Mouse (Mus musculus): ENCODE measurements around the gene Irf4.

Irf4 gene

DNA sequence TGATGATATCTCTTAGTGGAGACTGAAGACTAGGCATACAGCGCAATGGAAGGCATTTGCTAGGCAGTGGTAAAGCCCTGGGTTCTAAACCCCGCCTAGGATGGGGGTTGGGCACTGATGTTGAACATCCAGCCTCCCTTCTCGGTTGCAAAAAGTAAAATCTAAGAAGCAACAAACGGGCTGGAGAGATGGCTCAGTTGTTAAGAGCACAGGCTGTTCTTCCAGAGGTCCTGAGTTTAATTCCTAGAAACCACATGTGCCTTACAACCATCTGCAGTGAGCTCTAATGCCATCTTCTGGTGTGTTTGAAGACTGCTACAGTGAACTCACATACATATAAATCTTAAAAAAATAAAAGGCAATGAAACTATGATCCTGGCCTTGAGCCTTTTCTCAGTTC lies 13.2 kb downstream of the Irf4 start:
- no peak for DNase-seq (ENCODE audit: low read depth, low spot score)

DNA sequence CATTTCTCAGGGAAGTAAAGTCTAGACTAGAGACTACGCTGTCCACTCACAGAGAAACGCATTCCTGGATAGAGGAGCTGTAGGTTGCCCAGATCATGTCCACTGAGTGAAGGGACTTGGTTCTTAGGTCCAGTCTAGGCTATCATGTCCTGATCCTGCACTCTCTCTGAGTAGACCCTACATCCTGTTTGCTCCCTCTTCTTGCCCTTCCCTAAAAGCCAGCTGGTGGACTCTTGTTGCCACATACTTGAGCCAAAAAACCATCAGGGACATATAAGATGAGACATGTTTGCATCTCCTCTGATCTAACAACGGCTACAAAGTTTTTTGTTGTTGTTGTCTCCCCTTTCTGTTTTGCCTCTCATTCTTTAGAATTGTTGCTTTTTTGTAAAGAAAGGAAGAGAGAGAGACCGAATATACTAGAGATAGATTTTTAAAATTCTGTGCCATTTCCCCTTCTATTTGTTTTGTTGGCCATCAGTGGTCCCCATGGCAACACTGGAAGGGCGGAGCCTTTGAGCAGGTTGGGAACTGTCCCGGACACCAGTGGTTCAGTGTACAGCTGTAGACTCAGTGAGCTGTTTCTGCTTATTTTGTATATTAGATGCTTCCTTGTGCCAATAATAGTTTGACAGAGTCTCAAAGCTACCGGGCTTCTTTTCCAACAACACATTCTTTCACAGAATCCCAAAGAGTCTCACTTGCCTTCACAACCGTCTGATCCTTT lies 15.2 kb downstream of the Irf4 start:
- no peak for DNase-seq (ENCODE audit: low read depth, low spot score)

DNA sequence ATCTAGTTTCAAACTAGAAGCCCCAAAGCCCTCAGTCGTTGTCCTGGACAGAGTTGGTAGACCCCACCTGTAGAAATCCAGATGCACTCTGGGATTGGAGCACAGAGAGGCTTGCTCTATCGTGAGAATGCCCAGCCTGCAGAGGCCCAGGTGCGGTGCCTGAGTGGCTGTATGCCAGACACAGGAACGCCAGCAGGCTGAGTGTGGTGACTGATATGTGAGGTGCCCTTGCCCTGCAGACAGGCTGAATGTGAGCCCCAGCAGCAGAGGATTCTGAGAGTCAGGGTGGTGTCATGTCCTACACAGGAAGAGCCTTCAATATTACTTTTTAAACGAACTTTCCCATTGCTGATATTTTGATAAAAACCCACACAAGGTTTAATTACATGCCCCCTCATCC lies 16.9 kb downstream of the Irf4 start:
- DNase-seq (ENCODE audit: low read depth, low spot score) = no peak

DNA sequence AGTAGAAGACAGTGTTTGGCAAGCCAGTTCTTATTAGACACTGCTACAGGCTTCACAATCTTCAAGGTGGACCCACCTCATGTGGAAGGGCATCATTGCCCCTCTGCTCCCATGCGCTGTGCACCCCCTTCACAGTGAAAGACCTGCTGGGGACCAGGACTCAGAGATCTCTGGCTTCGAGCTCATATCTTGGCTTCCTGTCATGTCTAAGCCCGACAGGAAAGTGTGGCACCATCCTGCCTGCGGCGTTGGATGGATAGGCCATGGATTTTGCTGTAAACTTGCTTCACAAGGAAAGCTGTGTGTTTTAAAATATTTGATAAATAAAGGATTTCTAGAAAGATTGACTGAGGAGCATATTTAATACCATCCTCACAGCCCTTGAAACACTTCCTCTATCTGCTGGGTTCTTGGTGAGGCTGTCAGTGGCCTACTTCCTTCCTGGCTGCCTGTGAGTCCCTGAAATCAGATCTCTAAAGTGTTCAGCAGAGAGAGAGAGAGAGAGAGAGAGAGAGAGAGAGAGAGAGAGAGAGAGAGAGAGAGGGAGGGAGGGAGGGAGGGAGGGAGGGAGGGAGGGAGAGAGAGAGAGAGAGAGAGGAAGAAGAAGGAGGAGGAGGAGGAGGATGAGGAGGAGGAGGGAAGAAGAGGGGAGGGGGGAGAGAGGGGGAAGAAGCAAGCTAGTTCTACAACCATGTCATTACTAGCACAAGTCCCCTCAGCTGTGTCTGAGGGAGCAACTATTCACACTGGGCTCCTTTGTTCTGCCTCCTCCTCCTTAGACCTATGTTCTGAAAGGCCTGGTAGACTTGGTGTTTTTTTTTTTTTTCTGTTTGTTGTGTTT lies 17.8 kb downstream of the Irf4 start:
- no peak for DNase-seq (ENCODE audit: low read depth, low spot score)

DNA sequence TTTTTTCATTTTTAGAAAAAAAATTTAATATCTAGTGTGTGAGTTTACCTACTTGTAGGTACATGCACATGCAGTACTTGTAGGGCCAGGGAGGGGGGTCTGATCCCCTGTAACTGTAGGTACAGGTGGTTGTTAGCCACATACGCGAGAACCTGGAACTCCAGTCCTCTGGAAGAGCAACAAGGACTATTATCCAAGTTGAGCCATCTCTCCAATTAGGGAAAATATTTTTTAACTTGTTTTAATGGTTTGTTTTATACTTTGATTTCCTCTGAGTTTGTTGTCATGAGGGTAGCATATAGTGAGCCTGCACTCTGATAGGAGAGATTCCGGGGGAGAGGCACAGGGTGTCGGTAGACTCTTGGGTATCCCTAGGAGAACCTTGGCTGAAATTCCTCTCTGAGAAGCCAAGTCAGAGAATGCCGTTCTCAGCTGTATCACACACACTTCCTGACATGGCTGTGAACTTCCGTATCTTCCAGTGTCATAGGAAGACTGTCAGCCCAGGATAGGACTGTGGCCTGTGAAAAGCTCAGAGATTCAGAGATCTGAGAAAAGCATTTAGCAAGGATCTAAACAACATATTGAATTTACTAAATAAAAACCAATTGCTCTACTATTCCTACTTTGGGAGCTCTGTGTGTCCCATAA lies 18.6 kb downstream of the Irf4 start:
- no peak for DNase-seq (ENCODE audit: low read depth, low spot score)

DNA sequence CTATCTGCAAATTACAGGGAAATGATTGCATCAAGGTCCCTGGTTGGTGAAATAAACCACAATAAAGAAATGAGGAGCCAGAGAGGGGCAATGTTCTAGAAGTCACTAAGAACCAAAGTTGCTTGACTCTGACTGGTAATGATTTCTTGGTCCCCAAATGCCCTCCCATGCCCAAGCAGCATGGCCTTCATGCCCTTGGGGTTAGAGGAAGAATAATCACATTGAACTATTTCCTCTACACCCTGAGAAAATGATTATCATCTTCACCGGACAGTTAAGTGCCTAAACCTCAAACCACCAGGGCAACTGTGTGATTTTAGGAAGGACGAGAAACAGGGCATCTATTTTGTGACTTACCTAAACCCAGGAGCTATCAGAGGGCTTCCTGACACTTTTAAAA lies 27.0 kb downstream of the Irf4 start:
- no peak for DNase-seq (ENCODE audit: low read depth, low spot score)

DNA sequence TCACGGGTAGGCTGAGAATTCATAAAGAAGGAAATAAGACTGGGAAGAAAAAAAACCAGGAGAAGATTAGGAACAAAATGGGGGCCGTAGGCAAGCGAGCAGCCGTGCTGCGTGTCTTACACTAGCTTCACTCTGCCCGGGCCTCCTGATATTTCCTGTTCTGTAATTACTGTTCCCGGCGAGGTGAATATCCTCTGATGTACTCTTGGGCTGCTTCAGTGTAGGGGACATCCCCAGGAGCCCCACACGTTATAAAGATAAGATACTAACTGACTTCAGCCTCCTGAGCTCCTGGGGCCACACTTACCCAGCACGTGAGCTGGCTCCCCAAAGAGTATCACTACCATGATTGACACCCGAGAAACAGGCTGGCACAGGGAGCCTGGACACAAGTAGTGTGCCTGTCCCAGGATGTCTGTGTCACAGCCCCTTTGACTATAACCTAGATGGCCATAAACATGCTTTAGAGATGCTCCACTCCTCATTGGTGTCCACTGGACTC lies 28.7 kb downstream of the Irf4 start:
- DNase-seq (ENCODE audit: low read depth, low spot score) = no peak

DNA sequence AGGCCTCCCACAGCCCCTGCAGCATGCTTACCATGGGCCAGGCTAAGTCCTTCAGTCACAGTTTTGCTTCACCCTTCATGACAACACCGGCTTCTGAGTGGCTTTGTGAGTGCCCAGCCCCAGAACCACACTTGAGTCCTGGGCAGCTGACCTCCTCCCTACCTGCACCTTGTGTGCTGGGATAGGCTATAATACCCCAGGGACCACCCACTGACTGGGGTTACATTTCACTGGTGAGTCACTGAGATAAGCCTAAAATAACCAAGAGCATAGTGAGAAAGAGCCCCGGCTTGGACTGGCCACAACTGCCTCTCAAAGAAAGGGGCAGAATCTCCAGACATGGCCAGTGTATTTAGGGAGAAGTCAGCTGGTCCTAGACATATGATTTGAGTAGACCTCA lies 32.9 kb downstream of the Irf4 start:
- DNase-seq (ENCODE audit: low read depth, low spot score) = no peak

DNA sequence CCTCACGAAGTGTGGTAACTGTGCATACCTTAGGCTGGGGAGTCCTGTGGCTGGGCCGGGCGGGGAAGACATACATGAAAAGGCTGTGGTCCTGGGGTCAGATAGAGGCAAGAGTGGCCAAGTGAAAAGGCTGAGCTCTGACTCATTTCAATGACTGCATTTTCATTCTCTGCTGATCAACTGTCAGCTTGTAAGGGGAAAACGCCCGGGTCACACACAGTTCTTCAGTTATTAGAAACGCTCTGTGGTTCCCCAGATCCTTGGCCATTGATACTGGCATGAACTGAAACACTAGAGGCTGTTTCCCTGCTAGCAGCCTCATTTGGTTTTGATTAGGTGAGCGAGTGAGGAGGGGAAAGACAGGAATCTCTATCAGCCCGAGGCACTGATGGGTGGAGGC lies 33.4 kb downstream of the Irf4 start:
- no peak for DNase-seq (ENCODE audit: low read depth, low spot score)

DNA sequence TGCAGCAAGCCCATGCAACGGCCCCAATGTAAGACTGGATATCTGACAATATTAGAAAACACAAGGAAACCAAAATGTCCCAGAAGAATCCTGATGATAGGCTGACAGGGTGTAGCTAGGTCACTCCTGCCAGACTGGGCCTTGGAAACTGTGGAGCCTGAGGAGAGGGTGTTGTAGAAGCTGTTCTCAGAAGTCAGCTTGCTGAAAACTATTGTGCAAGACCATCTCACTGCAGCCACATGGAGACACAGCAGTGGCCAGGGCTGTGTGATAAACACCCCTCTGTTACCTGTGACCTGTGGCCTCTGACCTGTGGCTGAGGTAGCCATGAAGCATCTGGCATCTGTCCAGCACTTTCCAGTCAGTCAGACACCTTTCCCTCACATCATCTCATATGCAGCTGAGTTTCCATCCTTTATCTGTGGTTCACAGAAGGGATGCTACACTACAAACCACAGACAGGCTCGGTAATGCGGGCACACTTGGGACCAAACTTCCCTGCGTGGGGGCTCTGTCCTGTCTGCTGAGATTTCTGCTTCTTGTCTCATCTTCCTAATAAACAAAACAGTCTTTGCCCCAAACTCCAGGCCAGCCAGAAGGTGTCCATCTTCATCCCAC lies 36.5 kb downstream of the Irf4 start:
- no peak for DNase-seq (ENCODE audit: low read depth, low spot score)

DNA sequence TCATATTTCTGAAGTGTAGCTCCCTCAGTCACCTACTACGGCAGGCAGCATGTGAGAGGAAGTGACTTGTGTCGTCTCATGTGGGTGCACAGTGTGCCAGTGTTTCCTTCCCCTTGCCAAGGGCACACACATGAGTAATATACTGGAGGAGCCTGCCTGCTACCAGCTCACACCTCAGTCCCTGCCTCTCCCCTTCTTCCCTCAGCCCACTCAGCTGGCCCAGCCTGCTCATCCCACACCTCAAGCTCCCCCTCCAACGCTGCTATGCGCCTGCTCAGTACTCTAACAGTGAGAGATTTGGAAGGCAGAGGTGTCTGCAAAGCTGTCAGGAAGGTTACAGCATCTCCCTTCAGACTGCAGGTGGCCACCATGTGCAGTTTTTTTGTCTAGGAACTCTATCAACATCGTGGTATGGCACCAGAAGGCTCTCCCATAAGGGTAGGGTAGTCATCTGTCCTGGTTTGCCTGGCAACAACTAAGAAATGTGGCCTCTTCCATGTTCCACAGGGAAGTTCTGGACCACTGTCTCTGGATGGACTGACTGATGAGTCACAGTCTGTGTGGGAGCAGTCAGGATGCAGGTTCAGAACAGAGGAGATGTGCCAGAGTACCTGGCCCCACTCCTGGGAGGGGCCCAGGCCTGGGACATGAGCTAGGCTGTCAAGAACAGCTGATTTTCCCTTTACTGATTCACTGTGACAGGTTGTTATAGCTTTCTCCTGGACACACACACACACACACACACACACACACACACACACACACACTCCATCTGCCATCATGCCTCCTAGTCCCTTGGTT lies 37.4 kb downstream of the Irf4 start:
- DNase-seq (ENCODE audit: low read depth, low spot score) = peak; percentile 92

DNA sequence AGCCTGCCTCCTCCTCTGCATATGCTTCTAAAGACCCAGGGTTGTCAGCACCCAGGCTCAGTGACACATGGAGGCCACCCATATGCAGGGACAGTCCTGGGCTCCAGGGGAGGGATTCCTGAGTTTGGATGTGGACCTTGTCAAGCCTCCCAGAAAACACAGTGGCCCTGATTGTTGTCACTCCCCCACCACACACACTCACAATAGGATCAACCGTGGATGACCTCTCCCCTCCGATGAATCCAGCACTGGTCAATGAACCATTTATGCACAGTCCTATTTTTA lies 38.0 kb downstream of the Irf4 start:
- no peak for DNase-seq (ENCODE audit: low read depth, low spot score)

DNA sequence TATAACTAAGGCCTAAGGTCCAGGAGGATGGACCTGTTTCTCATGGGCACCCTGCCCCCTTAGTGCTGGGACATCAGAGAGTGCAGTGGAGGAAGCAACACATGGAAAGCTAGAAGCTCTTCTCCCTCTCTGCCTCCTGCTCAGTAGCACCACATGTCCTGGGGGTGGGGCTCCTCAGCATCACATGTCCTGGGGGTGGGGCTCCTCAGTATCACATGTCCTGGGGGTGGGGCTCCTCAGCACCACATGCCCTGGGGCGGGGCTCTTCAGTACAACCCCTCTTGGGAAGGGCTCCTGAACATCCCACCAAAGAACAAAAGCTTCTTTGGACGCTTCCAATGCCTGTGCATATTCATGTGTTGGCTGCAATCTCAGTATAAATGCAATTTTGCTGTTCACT lies 38.5 kb downstream of the Irf4 start:
- DNase-seq (ENCODE audit: low read depth, low spot score) = peak; percentile 10

DNA sequence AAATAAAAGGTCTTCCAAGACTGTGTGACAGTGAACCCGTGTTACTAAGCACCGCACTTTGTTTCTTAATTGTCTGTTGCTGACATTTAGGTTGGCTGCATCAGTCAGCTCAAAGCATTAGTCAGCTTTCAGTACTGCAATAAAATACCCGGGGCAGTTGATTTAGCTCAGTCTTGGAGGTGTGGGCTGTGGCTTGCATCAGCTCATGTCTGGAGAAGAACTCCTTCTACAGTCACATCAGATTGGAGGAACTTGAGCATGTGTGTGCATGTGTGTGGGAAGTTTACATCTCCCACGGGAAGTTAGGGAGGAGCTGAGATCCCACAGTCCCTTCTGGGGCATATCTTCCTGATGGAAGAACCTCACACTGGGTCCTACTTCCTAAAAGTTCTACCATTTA lies 38.9 kb downstream of the Irf4 start:
- peak; percentile 44 for DNase-seq (ENCODE audit: low read depth, low spot score)

DNA sequence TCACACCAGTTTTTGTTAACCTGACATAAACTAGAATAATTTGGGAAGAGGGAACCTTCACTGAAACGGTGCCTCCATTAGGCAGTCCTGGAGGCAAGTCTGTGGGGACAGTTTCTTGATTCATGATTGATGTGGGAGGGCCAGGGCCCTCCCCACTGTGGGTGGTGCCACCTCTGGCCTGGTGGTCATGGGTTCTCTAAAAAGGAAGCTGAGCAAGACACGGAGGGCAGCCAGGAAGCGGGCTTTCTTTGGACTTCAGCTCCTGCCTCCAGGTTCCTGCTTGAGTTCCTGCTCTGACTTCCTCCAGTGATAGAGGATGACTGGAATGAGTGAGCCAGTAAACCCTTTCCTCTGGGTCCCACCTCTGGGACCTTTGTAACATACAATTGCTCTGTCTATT lies 39.4 kb downstream of the Irf4 start:
- DNase-seq (ENCODE audit: low read depth, low spot score) = no peak

DNA sequence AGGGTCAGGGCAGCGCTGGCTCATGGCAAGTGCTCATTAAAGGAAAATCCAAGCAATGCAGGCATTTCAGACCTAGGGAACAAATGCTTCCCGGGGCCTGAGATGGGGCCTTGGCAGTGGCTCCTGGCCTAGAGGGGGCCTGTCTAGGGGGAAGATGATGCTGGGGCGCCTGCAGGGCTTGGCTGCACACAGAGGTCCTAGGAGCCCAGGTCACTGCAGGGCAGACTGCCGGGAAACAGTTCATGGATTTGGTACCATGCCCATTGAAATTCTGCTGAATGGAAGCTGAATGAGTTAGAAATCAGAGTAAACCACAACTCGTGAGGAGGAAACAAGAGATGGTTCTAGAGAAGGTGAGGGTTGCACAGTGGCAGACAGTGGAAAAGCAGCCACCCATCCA lies 41.0 kb downstream of the Irf4 start:
- no peak for DNase-seq (ENCODE audit: low read depth, low spot score)

DNA sequence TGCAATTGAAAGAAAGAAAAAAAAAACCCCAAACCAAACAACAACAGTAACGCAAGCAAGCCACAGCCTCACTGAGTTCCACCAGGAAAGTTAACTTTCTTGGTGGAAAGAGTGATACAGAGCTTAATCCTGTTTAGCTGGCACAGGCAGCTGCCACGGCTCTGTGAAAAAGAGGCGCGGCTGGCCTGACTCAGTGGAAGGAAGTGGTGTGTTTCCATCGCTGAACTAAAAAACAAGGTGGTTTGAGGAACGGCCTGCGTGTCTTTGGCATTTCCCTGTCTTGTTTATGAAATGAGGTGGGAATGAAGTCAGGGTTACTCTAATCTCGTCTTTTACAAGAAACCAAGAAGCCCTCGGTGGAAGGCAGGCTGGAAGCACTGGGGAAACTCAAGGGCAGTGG lies 43.3 kb downstream of the Irf4 start:
- no peak for DNase-seq (ENCODE audit: low read depth, low spot score)

DNA sequence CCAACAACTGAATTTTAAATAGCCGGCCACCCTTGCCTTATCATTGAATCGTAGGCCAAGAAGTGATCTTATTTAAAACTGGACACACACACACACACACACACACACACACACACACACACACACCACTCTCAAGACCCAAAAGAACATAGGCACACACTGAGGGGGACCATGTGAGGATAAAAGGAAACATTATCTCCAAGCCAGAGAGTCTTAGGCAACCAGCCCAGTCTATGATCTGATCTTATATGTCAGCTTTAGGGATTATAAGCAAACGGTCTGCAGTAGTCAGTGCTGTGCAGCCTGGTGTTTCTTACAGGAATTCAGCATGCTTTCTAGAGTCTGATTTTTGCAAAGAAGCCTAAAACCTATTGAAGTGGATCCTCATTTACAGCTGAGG lies 43.7 kb downstream of the Irf4 start:
- no peak for DNase-seq (ENCODE audit: low read depth, low spot score)

DNA sequence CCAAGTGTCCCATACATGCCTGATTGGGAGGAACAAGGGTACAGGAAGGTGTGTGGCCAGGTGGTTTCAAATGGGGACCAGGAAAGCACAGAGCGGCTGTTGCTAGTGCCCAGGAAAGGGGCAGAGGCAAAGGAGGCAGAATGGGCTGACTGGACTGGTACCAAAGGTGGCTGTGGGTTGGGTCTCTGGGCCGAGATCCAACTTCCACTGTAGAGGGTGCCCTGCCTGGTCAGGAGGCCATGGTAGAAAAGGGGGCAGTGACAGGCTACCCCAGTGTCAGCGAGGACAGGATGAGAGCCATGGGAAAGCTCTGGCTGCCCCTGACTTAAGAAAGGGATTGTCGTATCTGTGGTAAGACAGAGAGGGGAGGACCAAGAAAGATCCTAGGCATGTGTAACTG lies 44.2 kb downstream of the Irf4 start:
- no peak for DNase-seq (ENCODE audit: low read depth, low spot score)

DNA sequence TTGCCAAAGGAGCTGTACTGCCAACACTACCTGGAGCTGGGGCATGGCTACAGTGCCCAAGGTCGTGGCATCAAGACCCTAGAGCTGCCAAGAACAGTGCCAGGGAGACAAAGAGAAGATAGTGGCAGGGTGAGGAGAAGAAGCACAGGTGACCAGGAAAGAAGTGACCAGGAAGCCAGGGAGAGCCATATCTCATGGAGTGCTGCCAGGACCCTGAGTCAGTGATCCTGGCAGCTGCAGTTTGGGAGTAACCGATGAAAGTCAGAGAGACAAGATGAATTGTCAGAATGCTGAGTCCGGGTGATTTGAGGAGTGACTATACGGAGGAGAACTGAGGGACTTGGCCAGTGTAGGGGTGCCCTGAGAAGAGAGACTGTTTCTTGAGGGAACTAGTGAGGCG lies 44.6 kb downstream of the Irf4 start:
- DNase-seq (ENCODE audit: low read depth, low spot score) = no peak

DNA sequence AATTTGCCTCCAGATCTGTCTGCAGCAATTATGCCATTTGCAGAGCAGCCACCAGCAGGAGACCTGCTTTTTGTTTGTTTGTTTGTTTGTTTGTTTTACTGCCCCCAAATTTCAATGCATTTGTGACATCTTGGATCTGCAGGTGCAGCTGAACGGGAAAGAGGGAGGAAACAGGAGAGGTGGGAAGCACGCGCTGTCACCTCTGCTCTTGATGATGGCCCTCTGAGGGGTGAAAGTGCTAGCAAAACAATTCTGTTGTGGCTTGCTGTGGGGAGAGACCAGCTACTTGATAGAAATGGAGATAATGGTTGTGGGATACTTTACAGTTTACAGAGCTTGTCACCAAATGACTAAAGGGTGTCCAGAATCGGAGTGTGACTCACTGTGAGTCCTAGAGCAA lies 46.9 kb downstream of the Irf4 start:
- DNase-seq (ENCODE audit: low read depth, low spot score) = no peak

DNA sequence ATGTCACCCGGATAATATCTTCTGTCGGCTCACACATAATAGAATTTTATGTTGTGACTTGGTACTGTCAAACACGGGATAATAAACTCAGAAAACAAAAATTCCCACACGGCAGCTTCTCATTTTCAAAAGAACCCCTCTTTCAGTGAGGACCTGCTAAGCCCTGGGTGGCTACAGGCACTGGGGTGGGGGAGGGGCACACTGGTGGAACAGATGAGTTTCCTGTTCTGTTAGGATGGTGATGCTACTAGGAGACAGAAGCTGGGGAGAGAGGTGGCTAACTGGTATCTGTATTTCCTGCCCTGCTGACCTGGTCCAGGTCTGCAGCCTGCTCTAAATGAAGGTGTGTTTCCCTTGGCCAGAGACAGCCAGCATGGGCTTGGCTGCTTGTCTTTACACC lies 52.9 kb downstream of the Irf4 start:
- no peak for DNase-seq (ENCODE audit: low read depth, low spot score)
